Mouse (Mus musculus) kidney, embryonic 16.5 days (tissue): ENCODE data around the gene Rpusd1. TPM values are rescaled to one million over a fixed set of nuclear protein-coding genes. Genes with fewer than 3 reads are reported as not detected.
"Not testable (repeated sequence)": the region's sequence is repeated elsewhere in the genome, so short reads cannot be mapped to it uniquely, and the experiment has no call there.

Experiments used
- ATAC-seq: fragments of 200-750 bp; cut with Nextera tagmentation; 2 replicates; pipeline ENCODE4 v1.8.0; 2017; ENCODE audit warnings: moderate TSS enrichment; ENCODE audit not compliant: low FRiP score, low TSS enrichment
- H3K27ac ChIP-seq: fragments of 300-500 bp; sonication (generic); 2 replicates; pipeline ENCODE4 v1.5.1; 2014; ENCODE audit warnings: low read length
- H3K27me3 ChIP-seq: fragments of 300-500 bp; sonication (generic); 2 replicates; pipeline ENCODE4 v1.6.1; 2014; ENCODE audit warnings: low read length, control low read depth, mixed read lengths; ENCODE audit not compliant: insufficient read depth
- H3K36me3 ChIP-seq: fragments of 300-500 bp; sonication (generic); 2 replicates; pipeline ENCODE4 v1.6.1; 2014; ENCODE audit warnings: low read length, control low read depth, mixed read lengths; ENCODE audit not compliant: insufficient read depth
- H3K4me1 ChIP-seq: fragments of 300-500 bp; sonication (generic); 2 replicates; pipeline ENCODE4 v1.6.1; 2014; ENCODE audit warnings: low read length, control low read depth, mixed read lengths; ENCODE audit not compliant: insufficient read depth
- H3K4me2 ChIP-seq: fragments of 300-500 bp; sonication (generic); replicated peaks from 2 replicates; pipeline ENCODE4 v1.6.1; 2014; ENCODE audit warnings: low read depth, low read length
- H3K4me3 ChIP-seq: fragments of 300-500 bp; sonication (generic); 2 replicates; pipeline ENCODE4 v1.5.1; 2014; ENCODE audit warnings: mild to moderate bottlenecking, low read length
- H3K9ac ChIP-seq: fragments of 300-500 bp; sonication (generic); replicated peaks from 2 replicates; pipeline ENCODE4 v1.6.1; 2014; ENCODE audit warnings: low read length
- H3K9me3 ChIP-seq: fragments of 300-500 bp; sonication (generic); 2 replicates; pipeline ENCODE4 v1.6.1; 2016; ENCODE audit warnings: low read length, control low read depth
- WGBS: fragments of 180-500 bp; shearing (Covaris S2); extraction: QIAGEN DNeasy Blood & Tissue Kit; methylation state at CpG from one replicate; pipeline ENCODE4 v1.1.7; 2014; 5-methylcytosine and 5-hydroxymethylcytosine counted together
- polyA plus RNA-seq: library from polyadenylated mRNA; unstranded; fragments of >200 nt; fragmentation: Nextera tagmentation; extraction: Ambion mirVana; gene quantifications from 2 replicates; pipeline ENCODE4 v1.2.1, GENCODE M21; 2015

Rpusd1 gene
- polyA plus RNA-seq, 1 experiment from 2014 or later, result 26.2 TPM

GRCm38 (mm10) chr17:25732082-25732481 lies 4.6 kb downstream of the Rpusd1 start:
- H3K4me3 ChIP-seq, result no peak overlapping the region
- no peak overlapping the region for H3K27ac ChIP-seq
- H3K9me3 ChIP-seq, result no peaks in the 10 kb centered on the region
- H3K4me1 ChIP-seq, result peaks cover 9% of the 10 kb centered on the region
- H3K36me3 ChIP-seq, result peaks cover 11% of the 10 kb centered on the region; the same call in 1 of the 2 replicates
- no peaks in the 10 kb centered on the region for H3K27me3 ChIP-seq
- H3K4me2 ChIP-seq, result no peak overlapping the region
- ATAC-seq, result no peak
- no peak overlapping the region for H3K9ac ChIP-seq
- 21% methylated on average over 2 of the region's 2 CpGs for WGBS

- Histone ChIP-seq H3K27me3 (no peaks in the 10 kb centered on the region), H3K4me1 (no peaks in the 10 kb centered on the region), H3K36me3 (peaks cover 8% of the 10 kb centered on the region; the same call in 1 of the 2 replicates), H3K27ac (no peak overlapping the region), H3K9ac (no peak overlapping the region), H3K4me2 (no peak overlapping the region), H3K4me3 (no peak overlapping the region), H3K9me3 (no peaks in the 10 kb centered on the region)
- ATAC-seq, result no peak
- WGBS, result 81% methylated on average over 5 of the region's 5 CpGs
Measured at GRCm38 (mm10) chr17:25735246-25735645, 7.8 kb downstream of the Rpusd1 start.

- no peaks in the 10 kb centered on the region for H3K27me3 ChIP-seq
- H3K9me3 ChIP-seq, result no peaks in the 10 kb centered on the region
- 54% methylated on average over 3 of the region's 3 CpGs for WGBS
- no peak within 1 kb of the TSS for H3K4me3 ChIP-seq
- H3K9ac ChIP-seq, result no peak within 1 kb of the TSS; the same call in 1 of the 2 replicates
- ATAC-seq, result no peak
- no peak within 1 kb of the TSS for H3K4me2 ChIP-seq
- no peak within 1 kb of the TSS for H3K27ac ChIP-seq
- 0 out of 2 replicates have a peak, but pooled peaks cover 4% of the 10 kb centered on the region for H3K36me3 ChIP-seq
- H3K4me1 ChIP-seq, result no peaks in the 10 kb centered on the region
Measured at GRCm38 (mm10) chr17:25735745-25736144, 8.3 kb downstream of the Rpusd1 start, which contains the start of gene Mslnl. Gene Mslnl, plus strand, starts transcription at chr17:25736042.

GRCm38 (mm10) chr17:25738861-25739260 lies 11.4 kb downstream of the Rpusd1 start:
- Histone ChIP-seq H3K9me3 (no peaks in the 10 kb centered on the region), H3K4me1 (no peaks in the 10 kb centered on the region), H3K36me3 (no peaks in the 10 kb centered on the region), H3K27ac (no peak overlapping the region), H3K4me2 (no peak overlapping the region), H3K4me3 (no peak overlapping the region), H3K9ac (no peak overlapping the region), H3K27me3 (no peaks in the 10 kb centered on the region)
- WGBS, result 77% methylated on average over 7 of the region's 7 CpGs
- ATAC-seq, result no peak

GRCm38 (mm10) chr17:25741471-25741870 lies 14.0 kb downstream of the Rpusd1 start:
- not testable (repeated sequence) for H3K9ac ChIP-seq, H3K4me2 ChIP-seq, H3K4me3 ChIP-seq, H3K4me1 ChIP-seq, H3K27ac ChIP-seq, H3K27me3 ChIP-seq, ATAC-seq, H3K9me3 ChIP-seq, H3K36me3 ChIP-seq
- WGBS, result 76% methylated on average over 12 of the region's 12 CpGs

GRCm38 (mm10) chr17:25743831-25744230 lies 16.4 kb downstream of the Rpusd1 start:
- no peaks in the 10 kb centered on the region for H3K36me3 ChIP-seq
- no peak overlapping the region for H3K27ac ChIP-seq
- 94% methylated on average over 9 of the region's 9 CpGs for WGBS
- H3K4me1 ChIP-seq, result no peaks in the 10 kb centered on the region
- no peak overlapping the region for H3K4me2 ChIP-seq
- H3K9ac ChIP-seq, result no peak overlapping the region
- H3K9me3 ChIP-seq, result no peaks in the 10 kb centered on the region
- H3K4me3 ChIP-seq, result no peak overlapping the region
- ATAC-seq, result no peak
- no peaks in the 10 kb centered on the region for H3K27me3 ChIP-seq

GRCm38 (mm10) chr17:25744311-25744710 lies 16.8 kb downstream of the Rpusd1 start:
- H3K27ac ChIP-seq, result no peak overlapping the region
- no peak overlapping the region for H3K4me2 ChIP-seq
- H3K9ac ChIP-seq, result no peak overlapping the region
- 72% methylated on average over 10 of the region's 10 CpGs for WGBS
- no peak overlapping the region for H3K4me3 ChIP-seq
- H3K9me3 ChIP-seq, result no peaks in the 10 kb centered on the region
- H3K27me3 ChIP-seq, result no peaks in the 10 kb centered on the region
- H3K36me3 ChIP-seq, result no peaks in the 10 kb centered on the region
- no peaks in the 10 kb centered on the region for H3K4me1 ChIP-seq
- no peak for ATAC-seq

- H3K27ac ChIP-seq, result no peak overlapping the region
- ATAC-seq, result no peak
- no peaks in the 10 kb centered on the region for H3K27me3 ChIP-seq
- H3K9ac ChIP-seq, result no peak overlapping the region
- 90% methylated on average over 4 of the region's 4 CpGs for WGBS
- H3K9me3 ChIP-seq, result no peaks in the 10 kb centered on the region
- H3K36me3 ChIP-seq, result no peaks in the 10 kb centered on the region
- H3K4me1 ChIP-seq, result no peaks in the 10 kb centered on the region
- no peak overlapping the region for H3K4me3 ChIP-seq
- no peak overlapping the region for H3K4me2 ChIP-seq
Measured at GRCm38 (mm10) chr17:25748238-25748637, 20.8 kb downstream of the Rpusd1 start.

- H3K4me2 ChIP-seq, result no peak overlapping the region
- no peak overlapping the region for H3K4me3 ChIP-seq
- H3K9me3 ChIP-seq, result no peaks in the 10 kb centered on the region
- no peaks in the 10 kb centered on the region for H3K4me1 ChIP-seq
- no peak for ATAC-seq
- H3K9ac ChIP-seq, result no peak overlapping the region
- 87% methylated on average over 6 of the region's 6 CpGs for WGBS
- no peaks in the 10 kb centered on the region for H3K36me3 ChIP-seq
- no peak overlapping the region for H3K27ac ChIP-seq
- H3K27me3 ChIP-seq, result no peaks in the 10 kb centered on the region
Measured at GRCm38 (mm10) chr17:25749314-25749713, 21.8 kb downstream of the Rpusd1 start.

GRCm38 (mm10) chr17:25751446-25751845 lies 24.0 kb downstream of the Rpusd1 start:
- H3K36me3 ChIP-seq, result no peaks in the 10 kb centered on the region
- no peak for ATAC-seq
- H3K27ac ChIP-seq, result no peak overlapping the region
- no peak overlapping the region for H3K4me2 ChIP-seq
- no peak overlapping the region for H3K9ac ChIP-seq
- no peaks in the 10 kb centered on the region for H3K4me1 ChIP-seq
- H3K4me3 ChIP-seq, result no peak overlapping the region
- WGBS, result 17% methylated on average over 5 of the region's 5 CpGs
- no peaks in the 10 kb centered on the region for H3K9me3 ChIP-seq
- H3K27me3 ChIP-seq, result no peaks in the 10 kb centered on the region
